Mouse (Mus musculus): ENCODE measurements around the gene Slc7a5. TPM values are rescaled to one million over a fixed set of nuclear protein-coding genes. Genes with fewer than 3 reads are reported as not detected.

Gene Slc7a5
- 80.8 and 85.4 TPM in 2 replicates for polyA plus RNA-seq (2011; ENCODE audit: insufficient read depth, insufficient read length, low read depth, missing spikeins)

DNA sequence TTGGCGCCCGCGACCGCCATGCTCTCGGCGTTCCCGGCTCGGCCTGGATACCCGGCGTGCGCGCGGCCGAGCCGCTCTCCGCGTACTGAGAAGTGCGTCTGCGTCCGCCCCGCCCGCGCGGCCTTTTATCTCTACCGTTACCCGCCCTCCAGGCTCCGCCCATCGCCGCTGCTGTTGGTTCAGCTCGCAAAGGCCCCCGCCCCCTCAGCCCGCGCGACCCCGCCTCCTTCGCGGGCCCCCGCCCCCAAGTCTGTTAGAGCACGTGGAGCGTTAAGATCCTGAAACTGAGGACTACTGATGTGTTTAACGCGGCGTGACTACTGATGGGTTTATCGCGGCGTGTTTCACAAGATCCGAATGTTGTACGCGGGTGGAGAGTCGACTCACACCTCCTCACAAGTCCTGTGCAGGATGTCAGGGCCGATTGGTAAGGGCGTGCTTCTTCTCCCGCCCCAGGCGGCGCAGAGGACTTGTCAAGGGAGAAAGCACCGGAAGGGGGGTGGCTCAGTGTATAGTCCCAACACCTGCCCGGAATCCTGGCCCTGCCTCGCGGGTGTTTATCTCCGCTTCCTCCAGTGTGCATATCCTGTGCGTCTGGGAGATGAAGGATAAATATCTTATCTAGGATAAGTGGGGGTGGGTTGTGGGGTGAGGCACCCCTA, at the start of gene Slc7a5:
Slc7a5 (minus strand) TSS at position 108 of the 662 bp plus-strand sequence.
- Histone ChIP-seq H3K27ac (ENCODE audit: insufficient read depth, low read length) (peak within 1 kb of the TSS; percentile 52), H3K4me1 (ENCODE audit: control insufficient read depth, insufficient read depth, low read length) (peaks cover 6% of the 10 kb centered on the region), H3K9ac (ENCODE audit: low read depth, poor library complexity, severe bottlenecking) (peak within 1 kb of the TSS; percentile 67), H3K9me3 (replicated peaks; ENCODE audit: control insufficient read depth, insufficient read depth, low read length, poor library complexity, severe bottlenecking) (no peaks in the 10 kb centered on the region), H3K4me3 (ENCODE audit: low read depth, low read length) (peak within 1 kb of the TSS; percentile 94), H3K27me3 (ENCODE audit: control insufficient read depth, insufficient read depth, low read length, poor library complexity, severe bottlenecking) (no peaks in the 10 kb centered on the region), H3K36me3 (ENCODE audit: control insufficient read depth, insufficient read depth, low read length, poor library complexity, severe bottlenecking) (peaks cover 14% of the 10 kb centered on the region)
- TF ChIP-seq CTCF (IDR thresholded peaks at IDR 0.05; ENCODE audit: low read depth, low read length): no peak
- peak; percentile 72 for TF ChIP-seq POLR2A (IDR thresholded peaks at IDR 0.05; ENCODE audit: insufficient read depth, low read length)
- peak; percentile 82 for TF ChIP-seq EP300 (IDR thresholded peaks at IDR 0.05; ENCODE audit: insufficient read depth, low read depth, low read length)

DNA sequence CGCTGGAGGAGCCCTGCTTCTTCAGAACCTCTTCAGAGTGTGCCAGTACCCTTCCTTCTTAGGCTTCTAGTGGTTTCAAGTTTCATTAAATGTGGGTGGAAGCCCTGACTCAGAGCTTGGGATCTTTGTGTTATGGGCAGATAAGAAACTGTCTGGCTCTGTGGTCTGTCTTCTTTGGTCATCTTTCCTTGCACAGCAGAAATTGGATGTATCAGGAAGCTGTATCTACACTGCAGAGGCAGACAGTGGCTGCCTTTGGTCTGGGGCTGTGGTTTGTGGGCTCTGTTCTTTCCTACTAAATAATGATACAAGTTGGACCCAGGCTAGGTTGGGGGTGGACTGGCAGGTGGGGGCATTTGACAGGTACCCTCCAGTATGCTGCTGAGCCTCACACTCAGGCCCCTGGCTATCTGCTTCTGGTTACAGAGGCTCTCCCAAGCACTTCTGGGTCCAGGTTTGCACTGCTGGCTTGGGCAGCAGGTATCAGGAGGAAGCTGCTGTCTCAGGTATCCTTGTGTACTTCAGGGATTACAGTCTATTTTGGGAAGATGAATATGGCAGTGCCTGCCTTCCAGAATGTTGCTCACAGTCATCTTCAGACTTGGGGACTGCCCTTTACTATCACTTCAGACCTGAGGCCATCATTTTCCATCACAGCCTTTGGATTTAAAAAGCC, 48.5 kb upstream of the Slc7a5 start:
- H3K27ac ChIP-seq (ENCODE audit: insufficient read depth, low read length): no peak overlapping the region
- no peaks in the 10 kb centered on the region for H3K9me3 ChIP-seq (replicated peaks; ENCODE audit: control insufficient read depth, insufficient read depth, low read length, poor library complexity, severe bottlenecking)
- TF ChIP-seq CTCF (IDR thresholded peaks at IDR 0.05; ENCODE audit: low read depth, low read length) (no peak), POLR2A (IDR thresholded peaks at IDR 0.05; ENCODE audit: insufficient read depth, low read length) (no peak), EP300 (IDR thresholded peaks at IDR 0.05; ENCODE audit: insufficient read depth, low read depth, low read length) (no peak)
- no peak overlapping the region for H3K4me3 ChIP-seq (ENCODE audit: low read depth, low read length)
- no peak overlapping the region for H3K9ac ChIP-seq (ENCODE audit: low read depth, poor library complexity, severe bottlenecking)
- no peaks in the 10 kb centered on the region for H3K27me3 ChIP-seq (ENCODE audit: control insufficient read depth, insufficient read depth, low read length, poor library complexity, severe bottlenecking)
- peaks cover 3% of the 10 kb centered on the region for H3K4me1 ChIP-seq (ENCODE audit: control insufficient read depth, insufficient read depth, low read length)
- H3K36me3 ChIP-seq (ENCODE audit: control insufficient read depth, insufficient read depth, low read length, poor library complexity, severe bottlenecking): peaks cover 26% of the 10 kb centered on the region

DNA sequence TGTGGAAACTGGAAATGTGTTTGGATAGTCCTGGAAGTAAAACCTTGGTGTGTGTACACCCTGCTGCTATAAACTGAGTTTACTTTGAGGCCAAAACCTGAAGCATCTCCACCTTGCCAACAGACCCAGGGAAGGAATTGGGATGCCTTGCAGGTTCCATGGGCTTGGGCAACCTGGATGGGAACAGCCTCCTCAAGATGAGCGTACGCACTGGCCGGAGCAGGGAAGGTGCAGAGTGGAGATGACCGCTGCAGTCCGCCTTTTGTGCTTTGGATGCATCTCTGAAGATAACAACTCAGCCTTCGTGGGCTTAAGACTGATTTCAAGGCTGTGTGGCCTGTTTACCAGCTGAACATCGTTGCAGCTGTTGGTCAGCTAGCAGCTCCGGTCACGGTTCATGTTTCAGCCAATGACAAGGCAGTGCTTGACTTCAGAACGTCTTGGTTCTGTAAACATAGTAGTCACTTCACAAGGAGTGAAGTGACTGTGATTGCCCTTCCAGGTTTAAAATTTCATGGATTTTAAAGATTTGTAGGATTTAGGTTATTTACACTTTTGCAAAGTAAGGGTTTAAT, 47.6 kb upstream of the Slc7a5 start:
- no peaks in the 10 kb centered on the region for H3K9me3 ChIP-seq (replicated peaks; ENCODE audit: control insufficient read depth, insufficient read depth, low read length, poor library complexity, severe bottlenecking)
- no peak overlapping the region for H3K27ac ChIP-seq (ENCODE audit: insufficient read depth, low read length)
- no peak for TF ChIP-seq EP300 (IDR thresholded peaks at IDR 0.05; ENCODE audit: insufficient read depth, low read depth, low read length)
- TF ChIP-seq CTCF (IDR thresholded peaks at IDR 0.05; ENCODE audit: low read depth, low read length): no peak
- no peak for TF ChIP-seq POLR2A (IDR thresholded peaks at IDR 0.05; ENCODE audit: insufficient read depth, low read length)
- peaks cover 25% of the 10 kb centered on the region for H3K36me3 ChIP-seq (ENCODE audit: control insufficient read depth, insufficient read depth, low read length, poor library complexity, severe bottlenecking)
- H3K9ac ChIP-seq (ENCODE audit: low read depth, poor library complexity, severe bottlenecking): no peak overlapping the region
- H3K4me3 ChIP-seq (ENCODE audit: low read depth, low read length): no peak overlapping the region
- H3K4me1 ChIP-seq (ENCODE audit: control insufficient read depth, insufficient read depth, low read length): peaks cover 3% of the 10 kb centered on the region
- no peaks in the 10 kb centered on the region for H3K27me3 ChIP-seq (ENCODE audit: control insufficient read depth, insufficient read depth, low read length, poor library complexity, severe bottlenecking)

DNA sequence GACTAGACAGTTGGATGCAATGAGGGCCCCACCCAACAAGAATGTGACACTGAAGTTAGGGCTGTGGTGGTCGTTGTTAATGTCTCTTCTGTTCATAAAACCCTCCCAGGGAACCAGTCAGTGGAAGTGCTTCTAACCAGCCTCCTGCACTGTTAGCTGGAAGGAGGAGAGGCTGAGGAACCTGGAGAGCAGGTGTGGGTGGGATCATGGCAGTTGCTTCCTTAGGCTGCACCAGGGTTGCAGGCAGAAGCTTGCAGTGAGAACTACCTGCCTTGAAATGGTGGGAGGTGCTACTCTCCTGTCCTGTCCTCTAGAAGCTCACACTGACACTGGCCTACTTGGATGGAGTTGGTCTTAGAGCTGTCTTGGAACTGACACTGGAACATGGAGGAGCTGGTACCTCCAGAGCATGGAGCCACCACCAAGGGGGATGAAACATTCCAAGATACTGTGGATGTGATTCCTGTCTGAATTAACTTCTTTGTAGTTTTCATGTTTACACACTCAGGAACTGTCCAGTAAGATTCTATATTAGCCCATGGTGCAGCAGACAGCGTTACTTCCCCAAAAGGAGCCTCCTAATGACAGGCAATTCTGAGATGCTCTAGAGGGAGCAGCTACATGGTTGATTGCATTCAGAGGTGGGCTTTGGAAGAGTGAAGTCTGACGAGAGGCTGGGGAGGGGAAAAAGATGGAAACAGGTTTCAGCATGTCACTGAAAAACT, 46.5 kb upstream of the Slc7a5 start:
- H3K27ac ChIP-seq (ENCODE audit: insufficient read depth, low read length): no peak overlapping the region
- TF ChIP-seq CTCF (IDR thresholded peaks at IDR 0.05; ENCODE audit: low read depth, low read length): no peak
- TF ChIP-seq POLR2A (IDR thresholded peaks at IDR 0.05; ENCODE audit: insufficient read depth, low read length): no peak
- TF ChIP-seq EP300 (IDR thresholded peaks at IDR 0.05; ENCODE audit: insufficient read depth, low read depth, low read length): no peak
- H3K4me1 ChIP-seq (ENCODE audit: control insufficient read depth, insufficient read depth, low read length): peaks cover 3% of the 10 kb centered on the region
- no peaks in the 10 kb centered on the region for H3K9me3 ChIP-seq (replicated peaks; ENCODE audit: control insufficient read depth, insufficient read depth, low read length, poor library complexity, severe bottlenecking)
- H3K36me3 ChIP-seq (ENCODE audit: control insufficient read depth, insufficient read depth, low read length, poor library complexity, severe bottlenecking): peaks cover 25% of the 10 kb centered on the region
- H3K27me3 ChIP-seq (ENCODE audit: control insufficient read depth, insufficient read depth, low read length, poor library complexity, severe bottlenecking): no peaks in the 10 kb centered on the region
- H3K4me3 ChIP-seq (ENCODE audit: low read depth, low read length): no peak overlapping the region
- no peak overlapping the region for H3K9ac ChIP-seq (ENCODE audit: low read depth, poor library complexity, severe bottlenecking)

DNA sequence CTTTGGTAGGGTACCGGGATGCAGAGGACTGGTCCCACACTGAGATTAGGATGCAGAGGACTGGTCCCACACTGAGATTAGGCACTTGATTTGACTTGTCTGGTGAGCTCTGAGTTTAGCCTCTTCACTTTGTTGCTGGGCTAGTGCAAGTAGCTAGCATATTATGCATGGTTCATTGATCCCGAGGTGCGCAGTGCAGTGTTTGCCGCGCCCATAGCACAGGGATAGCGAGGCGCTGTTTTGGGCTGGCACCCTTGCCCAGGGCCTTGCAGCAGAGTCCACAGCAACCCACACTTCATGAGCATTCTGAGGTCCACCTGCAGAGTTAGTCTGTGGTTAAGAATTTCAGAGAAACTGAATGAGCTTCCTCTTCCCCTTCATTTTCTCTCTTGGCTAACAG, 45.3 kb upstream of the Slc7a5 start:
- Histone ChIP-seq H3K9ac (ENCODE audit: low read depth, poor library complexity, severe bottlenecking) (no peak overlapping the region), H3K36me3 (ENCODE audit: control insufficient read depth, insufficient read depth, low read length, poor library complexity, severe bottlenecking) (peaks cover 25% of the 10 kb centered on the region), H3K27ac (ENCODE audit: insufficient read depth, low read length) (no peak overlapping the region), H3K4me1 (ENCODE audit: control insufficient read depth, insufficient read depth, low read length) (peaks cover 7% of the 10 kb centered on the region), H3K27me3 (ENCODE audit: control insufficient read depth, insufficient read depth, low read length, poor library complexity, severe bottlenecking) (no peaks in the 10 kb centered on the region), H3K9me3 (replicated peaks; ENCODE audit: control insufficient read depth, insufficient read depth, low read length, poor library complexity, severe bottlenecking) (no peaks in the 10 kb centered on the region), H3K4me3 (ENCODE audit: low read depth, low read length) (no peak overlapping the region)
- TF ChIP-seq POLR2A (IDR thresholded peaks at IDR 0.05; ENCODE audit: insufficient read depth, low read length): no peak
- no peak for TF ChIP-seq EP300 (IDR thresholded peaks at IDR 0.05; ENCODE audit: insufficient read depth, low read depth, low read length)
- no peak for TF ChIP-seq CTCF (IDR thresholded peaks at IDR 0.05; ENCODE audit: low read depth, low read length)
